12 mouse cellular contexts compared by ENCODE assay signal in the genomic region with DNA sequence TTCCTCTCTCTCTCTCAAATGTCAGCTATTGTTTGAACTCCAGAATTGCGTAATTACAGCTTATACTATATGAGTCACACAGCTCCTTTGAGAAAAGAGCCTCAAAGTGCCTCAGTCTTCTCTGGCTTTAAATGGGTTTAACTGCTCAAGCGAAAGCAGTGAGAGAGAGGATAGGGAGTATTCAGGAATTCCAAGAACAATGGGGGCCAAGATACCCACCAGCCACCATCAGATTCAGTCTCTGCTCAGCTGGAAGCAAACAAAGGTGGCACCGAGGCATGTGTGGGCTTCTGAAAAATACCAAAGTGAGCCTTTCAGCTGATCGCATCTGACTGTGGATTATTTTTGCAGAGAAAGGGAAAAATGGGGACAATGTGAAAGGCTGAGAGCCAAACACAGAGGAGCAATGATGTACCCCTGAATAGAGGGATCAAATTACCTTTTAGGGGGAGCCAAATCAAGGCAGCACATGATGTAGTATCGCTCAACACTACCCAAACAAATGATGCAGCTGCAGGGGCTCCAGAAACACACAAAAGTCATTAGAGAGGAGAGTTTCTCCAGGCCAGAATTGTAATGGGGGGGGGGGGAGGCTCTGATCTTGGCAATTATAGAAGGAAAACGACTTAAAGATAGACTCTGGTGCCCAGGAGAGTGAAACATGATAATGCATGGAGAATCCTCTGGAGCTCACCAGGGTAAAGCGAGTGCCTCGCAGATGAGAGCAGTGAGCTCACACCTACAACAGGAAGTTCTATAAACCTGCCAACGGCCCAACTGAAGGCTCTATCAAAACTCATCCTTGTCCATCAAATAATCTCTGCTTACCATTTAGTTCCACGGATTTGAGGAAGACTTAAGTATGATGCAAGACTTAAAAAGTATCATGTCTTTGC.
DNase-seq lines count a peak whose midpoint lies in the region; ATAC-seq and TF ChIP-seq lines count a peak whose summit lies in the region.
"Had no signal": no experiment of that assay in that cellular context is flagged by ENCODE, and none has a peak within 500 bp of the region (broad histone marks: within the 10 kb centered on the region; RNA-seq: fewer than 3 reads in every experiment).

No protein-coding gene starts in this region.

- DNase-seq in layer of hippocampus, postnatal 14 days (ENCODE audit: low spot score in 2 of 2) = peak; percentile 8 to 13
- no peak for DNase-seq in layer of hippocampus, adult 11-12 months (ENCODE audit: low spot score)
- peak; percentile 79 for DNase-seq in brain, embryonic 14.5 days (ENCODE audit: low read depth)
- peak; percentile 12 for DNase-seq in embryonic facial prominence, embryonic 11.5 days (ENCODE audit: low spot score)
- peak; percentile 36 for DNase-seq in limb, embryonic 10.5 days (ENCODE audit: low spot score)
- no peak for DNase-seq in gastrocnemius, postnatal 14 days
- DNase-seq in urinary bladder, adult 18-20 months (ENCODE audit: low spot score in 2 of 2) = no peak
- DNase-seq: heart, adult 2 months had no signal

- no peaks in the 10 kb centered on the region for H3K4me1 ChIP-seq in embryonic facial prominence, embryonic 11.5 days (ENCODE audit: control insufficient read depth, insufficient read depth, low read length)
- H3K4me1 ChIP-seq in limb, embryonic 10.5 days = peaks cover 23% of the 10 kb centered on the region

- ATAC-seq in embryonic facial prominence, embryonic 11.5 days (replicated peaks; ENCODE audit: insufficient number of reproducible peaks, low FRiP score, low TSS enrichment, low read depth) = no peak
- ATAC-seq: inflammation-experienced regulatory T-cells, adult 6 months had no signal

- H3K4me2 ChIP-seq in embryonic facial prominence, embryonic 11.5 days (ENCODE audit: low read depth, low read length) = no peak overlapping the region

- H3K4me3 ChIP-seq in embryonic facial prominence, embryonic 11.5 days (ENCODE audit: low read depth, low read length) = no peak overlapping the region
- H3K4me3 ChIP-seq in limb, embryonic 10.5 days = no peak overlapping the region
- H3K4me3 ChIP-seq: erythroblast, embryonic 14.5 days; heart, adult 2 months had no signal

- no peak overlapping the region for H3K9ac ChIP-seq in embryonic facial prominence, embryonic 11.5 days (replicated peaks; ENCODE audit: low read length)
- H3K9ac ChIP-seq: liver, embryonic 14.5 days had no signal

- no peaks in the 10 kb centered on the region for H3K27me3 ChIP-seq in embryonic facial prominence, embryonic 11.5 days (ENCODE audit: control insufficient read depth, insufficient read depth, low read length)
- H3K27me3 ChIP-seq in limb, embryonic 10.5 days (ENCODE audit: low read depth, poor library complexity, severe bottlenecking) = no peaks in the 10 kb centered on the region

- WGBS in embryonic facial prominence, embryonic 11.5 days = 50% methylated on average over 10 of the region's 10 CpGs
- 61% methylated on average over 10 of the region's 10 CpGs for WGBS in limb, embryonic 10.5 days

- intact Hi-C loops in gastrocnemius, postnatal 14 days (cut with DNase I; ENCODE audit: low total_unique reads) = no loop called here

- H3K9me3 ChIP-seq in embryonic facial prominence, embryonic 11.5 days (replicated peaks; ENCODE audit: control insufficient read depth, low read length) = no peaks in the 10 kb centered on the region
- H3K9me3 ChIP-seq in limb, embryonic 10.5 days (replicated peaks) = no peaks in the 10 kb centered on the region
- H3K9me3 ChIP-seq: G1E had no signal

- H3K27ac ChIP-seq in embryonic facial prominence, embryonic 11.5 days (replicated peaks; ENCODE audit: low read depth, low read length) = no peak overlapping the region
- peak overlapping the region; percentile 56 for H3K27ac ChIP-seq in limb, embryonic 10.5 days
- H3K27ac ChIP-seq: heart, adult 2 months; liver, embryonic 14.5 days had no signal

- TF ChIP-seq POLR2A in brain, embryonic 14.5 days (IDR thresholded peaks at IDR 0.05; ENCODE audit: borderline replicate concordance, extremely low read depth, insufficient read depth, insufficient read length, poor library complexity, severe bottlenecking) = no peak

- H3K36me3 ChIP-seq in embryonic facial prominence, embryonic 11.5 days (replicated peaks; ENCODE audit: control insufficient read depth, insufficient read depth, low read depth, low read length) = no peaks in the 10 kb centered on the region
- H3K36me3 ChIP-seq in limb, embryonic 10.5 days = no peaks in the 10 kb centered on the region
- H3K36me3 ChIP-seq: G1E had no signal

- TF ChIP-seq CTCF in brain, embryonic 14.5 days (IDR thresholded peaks at IDR 0.05; ENCODE audit: borderline replicate concordance, extremely low read depth, insufficient read depth, insufficient read length) = no peak

Comparison
In these comparisons a context has a peak if more than half of its experiments do, and no peak if none do; other contexts are left out.
1. DNase-seq: peak in layer of hippocampus, postnatal 14 days (2 of 2), brain, embryonic 14.5 days (single experiment), embryonic facial prominence, embryonic 11.5 days (single experiment) and limb, embryonic 10.5 days (single experiment); none in layer of hippocampus, adult 11-12 months (single experiment), gastrocnemius, postnatal 14 days (single experiment) and urinary bladder, adult 18-20 months (0 of 2).